Mouse (Mus musculus): ENCODE data around the gene Ice1.

DNA sequence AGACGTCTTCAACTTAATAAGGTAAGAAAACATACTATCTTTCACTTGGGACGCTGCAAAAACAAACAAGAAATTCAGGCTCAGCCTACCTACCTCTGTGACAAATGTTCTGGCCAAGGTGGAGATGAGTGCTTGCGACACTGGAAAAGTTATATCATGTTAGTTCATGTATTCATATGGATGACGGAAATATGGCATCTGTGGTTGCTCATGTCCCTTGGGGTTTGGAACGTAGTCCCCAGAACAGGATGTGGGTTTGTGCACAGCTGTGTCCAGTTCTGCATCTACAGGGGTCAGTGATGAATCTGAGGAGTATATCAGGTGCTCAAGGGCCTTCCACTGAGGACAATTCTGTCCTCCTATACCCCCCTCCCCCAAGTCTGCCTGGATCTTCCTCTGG is 40.3 kb upstream of the Ice1 start:
- TF ChIP-seq CTCF (IDR thresholded peaks at IDR 0.05; ENCODE audit: control insufficient read depth, insufficient read depth, insufficient read length) (no peak), MAX (IDR thresholded peaks at IDR 0.05) (no peak)

Data from C2C12 (cell line).